Mouse (Mus musculus) G1E-ER4 (cell line): ENCODE results near the gene Uso1. TPM values are rescaled to one million over a fixed set of nuclear protein-coding genes. Genes with fewer than 3 reads are reported as not detected.

Source experiments
- GATA1 ChIP-seq: IDR thresholded peaks from one replicate; pipeline ENCODE4 v1.8.0; 2012; ENCODE audit warnings: low read length, inconsistent platforms
- polyA plus RNA-seq: library from polyadenylated mRNA; stranded (reverse); fragments of >175 nt; gene quantifications from 2 replicates; pipeline ENCODE4 v1.2.3, GENCODE M21; 2012

Uso1 gene
- polyA plus RNA-seq, 1 experiment = 7.5 TPM

DNA sequence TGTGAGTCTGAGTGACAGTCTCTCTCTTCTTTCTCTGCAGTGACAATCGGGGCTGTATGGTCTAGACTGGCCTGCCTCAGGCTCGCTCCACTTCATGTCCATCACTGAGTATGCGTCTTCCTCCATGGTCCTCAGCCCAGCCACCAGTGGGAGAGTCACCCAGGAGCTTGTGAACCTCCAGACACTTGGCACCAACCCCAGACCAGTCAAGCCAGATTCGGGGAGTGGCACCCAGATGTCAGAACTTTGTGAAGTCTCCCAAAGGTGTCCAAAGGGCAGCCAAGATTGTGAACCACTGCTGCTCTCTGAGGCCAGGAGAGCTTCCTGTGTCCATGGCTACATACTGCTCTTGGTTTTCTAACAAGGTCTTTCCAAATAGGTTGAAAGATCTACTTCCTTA is 74.5 kb downstream of the Uso1 start:
- no peak for TF ChIP-seq GATA1

- TF ChIP-seq GATA1 = no peak
These were observed 77.6 kb downstream of the Uso1 start, which contains the start of gene U90926 for GRCm38 (mm10) chr5:92215308-92215707. TSS of gene U90926 (minus strand) at chr5:92215408.

- no peak for TF ChIP-seq GATA1
These were observed 81.4 kb downstream of the Uso1 start for GRCm38 (mm10) chr5:92218915-92219793.

- no peak for TF ChIP-seq GATA1
These were observed 82.1 kb downstream of the Uso1 start for GRCm38 (mm10) chr5:92219826-92220225.

GRCm38 (mm10) chr5:92220287-92220902 is 82.7 kb downstream of the Uso1 start:
- no peak for TF ChIP-seq GATA1

GRCm38 (mm10) chr5:92227782-92228181 is 90.0 kb downstream of the Uso1 start:
- no peak for TF ChIP-seq GATA1

DNA sequence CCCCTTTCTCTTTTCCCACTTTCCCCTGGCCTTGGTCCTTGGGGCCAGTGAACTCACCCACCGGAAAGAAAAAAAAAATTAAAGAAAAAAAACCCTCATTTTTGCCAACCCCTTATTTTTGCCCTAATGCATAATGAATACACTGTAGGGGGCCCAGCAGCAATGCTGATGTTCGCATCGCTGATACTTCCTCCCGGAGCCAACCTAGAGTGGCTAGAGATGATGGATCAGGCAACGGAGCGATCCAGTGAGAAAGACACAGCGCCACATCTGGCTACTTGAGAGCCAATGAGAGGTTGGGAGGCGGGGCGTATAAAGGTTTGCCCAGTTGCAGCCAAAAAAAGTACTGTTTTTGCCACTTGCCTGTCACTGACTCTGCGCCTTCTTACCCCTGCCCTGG is 91.0 kb downstream of the Uso1 start:
- no peak for TF ChIP-seq GATA1

DNA sequence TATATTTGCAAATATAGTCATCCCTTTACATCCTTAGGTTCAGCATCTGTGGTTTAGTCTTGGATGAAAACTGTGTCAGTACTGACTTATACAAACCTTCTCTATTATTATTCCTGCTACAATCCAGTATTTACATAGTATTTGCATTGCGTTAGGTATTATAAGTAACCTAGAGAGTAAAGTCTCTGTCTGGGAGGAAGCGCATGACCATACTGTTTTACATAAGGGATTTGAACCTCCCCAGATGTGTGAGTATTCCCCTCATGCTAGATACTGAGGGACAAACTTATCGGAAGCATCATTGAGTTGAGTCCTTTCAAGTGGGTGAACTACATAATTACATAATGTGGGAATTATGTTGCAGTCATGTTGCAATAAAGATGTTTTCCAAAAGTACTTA is 91.8 kb downstream of the Uso1 start:
- no peak for TF ChIP-seq GATA1

- no peak for TF ChIP-seq GATA1
These were observed 92.6 kb downstream of the Uso1 start for GRCm38 (mm10) chr5:92230306-92230705.

DNA sequence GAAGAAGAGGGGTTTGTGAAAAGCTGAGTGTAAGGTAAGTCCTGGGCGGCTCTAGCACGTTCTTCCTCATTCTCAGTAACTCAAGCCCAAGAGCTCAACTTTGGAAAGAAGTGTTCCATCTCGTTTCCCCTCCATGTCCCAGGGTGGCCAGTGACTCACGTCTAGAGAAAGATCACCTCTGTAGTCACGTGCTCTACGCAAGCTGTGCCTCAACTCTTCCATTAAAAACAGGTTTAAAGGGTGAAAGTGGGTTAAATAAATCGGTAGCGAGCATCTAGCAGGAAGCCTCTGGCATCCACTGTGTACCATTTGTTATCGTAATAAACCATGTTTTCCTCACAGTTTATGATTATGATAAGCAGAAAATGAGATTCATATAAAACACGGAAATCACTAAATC is 94.1 kb downstream of the Uso1 start:
- TF ChIP-seq GATA1 = no peak

- no peak for TF ChIP-seq GATA1
These were observed 95.6 kb downstream of the Uso1 start for GRCm38 (mm10) chr5:92233366-92233765.

GRCm38 (mm10) chr5:92234939-92235557 is 97.3 kb downstream of the Uso1 start:
- TF ChIP-seq GATA1 = no peak

DNA sequence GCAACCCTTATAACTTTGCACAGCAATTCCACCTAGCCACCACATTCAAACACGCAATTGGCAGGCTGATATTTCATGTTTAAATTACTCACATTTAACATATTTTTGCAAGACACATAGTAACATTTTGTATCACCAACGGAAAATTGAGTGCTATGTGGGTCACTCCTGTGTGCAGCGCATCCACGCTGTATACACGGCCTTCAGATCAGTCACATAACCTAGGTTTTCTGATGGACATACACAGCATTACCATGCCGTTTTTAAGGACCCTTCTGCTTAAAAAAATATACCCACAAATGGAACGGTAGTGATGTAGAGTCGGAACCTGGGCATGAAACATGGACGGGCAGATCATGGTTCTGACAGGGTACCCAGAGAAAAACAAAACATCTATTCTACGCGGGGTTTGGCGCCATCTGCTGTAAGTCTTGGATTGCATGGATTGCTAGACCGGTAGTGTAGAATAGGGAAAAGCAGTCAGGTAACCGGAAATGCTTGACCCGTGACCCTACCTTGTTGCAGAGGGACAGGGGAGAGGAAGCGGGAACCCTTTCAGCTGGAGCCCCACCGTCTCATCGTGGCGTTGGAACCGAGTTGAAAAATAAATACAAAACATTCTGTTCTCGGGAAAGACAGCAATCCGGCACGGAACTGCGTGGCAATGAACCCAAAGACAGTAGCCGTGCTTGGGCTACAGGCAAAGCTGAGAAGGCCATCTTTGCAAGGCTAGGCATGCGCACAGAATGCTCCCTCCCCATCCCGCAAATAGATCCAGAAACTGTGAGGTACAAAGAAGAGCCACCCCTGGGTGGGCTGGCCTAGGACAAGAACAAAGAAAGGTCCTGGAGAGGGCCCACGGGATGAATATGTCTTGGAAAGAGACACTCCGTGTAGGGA is 101.8 kb downstream of the Uso1 start:
- no peak for TF ChIP-seq GATA1

DNA sequence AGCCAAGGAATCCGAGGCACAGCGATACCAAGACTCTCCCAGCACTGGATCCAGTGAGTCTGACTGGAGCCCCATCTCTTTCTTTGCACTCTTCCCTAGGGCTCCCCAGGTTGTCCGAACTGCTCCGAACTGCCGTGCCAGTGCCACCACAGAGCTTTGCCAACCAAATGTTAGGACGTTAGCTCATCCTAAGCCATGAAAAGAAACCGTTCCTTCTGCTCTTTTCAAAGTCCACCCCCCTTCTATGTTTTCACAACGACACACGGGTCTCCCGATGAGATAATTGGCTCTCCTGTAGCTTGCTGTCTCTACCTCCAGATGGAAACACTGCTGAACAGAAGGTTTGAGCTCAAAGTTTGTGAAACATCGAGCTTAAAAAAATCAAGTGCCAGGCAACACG is 103.0 kb downstream of the Uso1 start:
- TF ChIP-seq GATA1 = no peak

GRCm38 (mm10) chr5:92244900-92245299 is 107.2 kb downstream of the Uso1 start:
- no peak for TF ChIP-seq GATA1
